Mouse (Mus musculus) R1 (cell line): Measurements from ENCODE around the gene Ercc5.
A peak's percentile ranks its signal among the peaks of the same experiment; 100 is the strongest.

Experiments used
- DNase-seq: peaks from one replicate; pipeline ENCODE4 v3.0.0-alpha.2; 2018; ENCODE audit warnings: low read depth, low spot score

The Ercc5 gene

DNA sequence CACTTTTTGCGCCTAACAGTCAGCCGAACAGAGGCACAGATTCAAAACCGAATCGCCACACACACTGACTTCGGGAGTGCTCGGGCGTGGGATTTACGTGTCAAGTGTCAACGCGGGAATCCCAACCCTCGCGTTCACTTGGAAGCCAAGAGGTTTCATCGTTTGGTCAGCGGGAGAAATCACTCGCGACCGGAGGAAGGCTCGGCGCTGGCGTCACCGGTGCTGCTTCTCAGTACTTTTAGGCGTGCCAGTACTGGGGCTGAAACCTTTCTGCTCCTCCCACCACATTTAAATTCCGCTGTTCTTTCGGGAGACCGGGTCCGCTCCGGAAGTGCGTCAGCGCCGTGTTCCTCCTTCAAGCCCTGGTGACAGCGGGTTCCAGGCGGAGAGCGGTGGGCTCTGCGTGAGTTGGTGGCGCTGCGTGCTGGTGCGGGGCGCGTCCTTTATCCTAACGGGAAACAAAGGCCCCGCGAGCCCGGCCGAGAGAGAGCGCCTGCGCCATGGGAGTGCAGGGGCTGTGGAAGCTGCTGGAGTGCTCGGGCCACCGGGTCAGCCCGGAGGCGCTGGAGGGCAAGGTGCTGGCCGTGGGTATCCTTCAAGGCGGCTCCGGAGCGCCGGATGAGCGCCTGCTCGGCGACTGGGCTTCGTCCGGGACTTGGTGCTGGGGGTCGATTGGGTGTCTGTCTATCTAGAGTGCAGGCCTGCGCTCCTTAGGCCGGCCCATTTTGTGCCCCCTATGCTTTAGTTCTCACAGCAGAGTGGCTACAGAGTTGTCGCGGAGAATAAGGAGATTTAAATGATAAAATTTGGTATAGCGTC is at the start of gene Ercc5:
Gene Ercc5, plus strand, starts transcription at position 182 of the 819 bp plus-strand sequence.
- DNase-seq = peak; percentile 95

DNA sequence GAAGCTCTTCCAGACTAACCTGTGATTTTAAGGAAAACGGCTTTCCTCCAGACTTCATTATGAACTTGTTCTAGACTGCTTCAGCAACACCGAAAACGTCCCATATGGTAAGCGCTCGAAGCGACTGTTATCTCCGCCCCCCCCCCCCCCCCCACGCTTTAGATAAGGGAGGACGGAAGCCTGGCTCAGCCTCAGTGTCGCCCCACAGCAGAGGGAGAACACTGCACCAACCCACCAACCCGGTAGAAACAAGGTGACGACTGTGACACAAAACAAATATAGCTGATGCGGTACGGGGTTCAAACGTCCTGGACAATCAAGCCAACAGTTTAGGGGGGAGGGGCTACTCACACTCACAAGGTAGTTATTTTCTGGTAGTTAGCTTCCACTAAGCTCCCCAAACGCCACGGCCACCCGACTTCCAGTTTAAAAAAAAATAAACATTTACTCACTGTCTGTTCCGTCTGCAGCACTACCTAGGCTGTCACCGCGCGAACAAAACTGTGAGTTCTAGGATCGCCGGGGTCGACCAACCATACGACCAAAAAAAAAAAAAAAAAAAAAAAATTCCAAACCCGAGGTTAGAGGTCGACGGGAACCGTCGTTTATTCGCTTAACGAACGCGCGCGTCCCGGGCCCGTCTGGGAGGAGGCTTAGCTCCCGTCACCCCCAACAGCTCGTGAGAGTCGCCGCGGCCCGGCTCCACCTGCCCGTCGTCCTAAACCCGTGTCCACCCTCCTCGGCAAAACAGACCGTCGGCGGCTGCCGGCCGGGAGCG is 45.9 kb upstream of the Ercc5 start:
- DNase-seq = peak; percentile 53

DNA sequence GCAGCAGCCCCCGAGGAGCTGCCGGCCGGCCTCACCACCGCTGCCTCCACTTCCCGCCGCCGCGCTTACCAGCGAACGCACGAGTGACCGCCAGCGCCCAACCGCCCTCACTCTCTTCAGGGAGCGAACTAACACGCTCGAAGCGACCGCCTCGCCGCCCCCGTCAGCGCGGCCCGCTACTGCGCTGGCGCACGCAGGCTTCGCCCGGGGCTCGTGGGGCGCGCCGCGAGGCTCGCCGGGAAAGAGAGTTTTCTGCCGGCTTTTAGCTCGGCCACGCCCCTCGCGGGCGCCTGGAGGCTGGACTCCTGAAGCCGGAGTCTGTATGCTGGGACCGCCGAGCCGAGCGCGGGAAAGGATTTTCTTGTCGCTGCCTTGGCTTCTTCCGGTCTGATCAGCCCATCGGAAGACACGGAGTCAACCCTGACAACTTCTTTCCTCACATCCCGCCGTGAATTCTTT is 45.3 kb upstream of the Ercc5 start, which contains the start of gene Tex30:
Gene Tex30, minus strand, starts transcription at position 183 of the 459 bp plus-strand sequence.
- peak; percentile 95 for DNase-seq

DNA sequence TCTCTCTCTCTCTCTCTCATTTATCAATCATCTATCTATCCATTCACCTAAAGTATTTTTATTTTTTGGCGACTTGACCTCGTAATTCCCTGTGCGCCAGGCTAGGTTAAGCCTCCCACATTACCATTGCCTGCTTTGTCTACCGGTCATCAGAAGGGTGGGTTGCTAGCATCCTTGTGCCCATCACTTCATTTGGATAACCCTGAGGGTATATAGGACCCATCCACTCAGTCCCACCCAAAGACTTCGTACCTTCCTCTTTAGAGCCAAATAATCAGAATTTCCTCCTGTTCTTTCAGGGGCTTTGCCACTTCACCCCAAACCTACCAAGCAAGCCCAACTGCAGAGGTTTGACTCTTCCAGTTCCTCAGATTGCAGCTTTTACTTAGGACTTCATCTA is 44.6 kb upstream of the Ercc5 start:
- DNase-seq = peak; percentile 23

DNA sequence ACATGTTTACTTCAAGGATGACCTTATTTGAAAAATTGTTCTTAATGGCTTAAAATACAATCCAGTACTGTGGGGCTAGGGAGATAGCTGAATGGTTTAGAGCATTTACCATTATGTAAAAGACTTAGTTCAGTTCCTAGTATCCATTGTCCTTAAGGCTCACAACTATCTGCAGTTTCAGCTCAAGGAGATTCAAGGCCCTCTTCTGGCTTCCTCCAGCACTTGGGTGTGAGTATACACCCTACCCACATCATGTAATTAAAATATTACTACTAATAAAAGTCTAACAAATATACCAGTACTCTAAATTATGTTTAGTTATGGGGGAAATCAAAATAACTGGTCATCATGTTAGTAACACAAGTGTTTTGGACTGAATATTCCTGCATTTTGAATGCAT is 30.0 kb upstream of the Ercc5 start:
- no peak for DNase-seq

DNA sequence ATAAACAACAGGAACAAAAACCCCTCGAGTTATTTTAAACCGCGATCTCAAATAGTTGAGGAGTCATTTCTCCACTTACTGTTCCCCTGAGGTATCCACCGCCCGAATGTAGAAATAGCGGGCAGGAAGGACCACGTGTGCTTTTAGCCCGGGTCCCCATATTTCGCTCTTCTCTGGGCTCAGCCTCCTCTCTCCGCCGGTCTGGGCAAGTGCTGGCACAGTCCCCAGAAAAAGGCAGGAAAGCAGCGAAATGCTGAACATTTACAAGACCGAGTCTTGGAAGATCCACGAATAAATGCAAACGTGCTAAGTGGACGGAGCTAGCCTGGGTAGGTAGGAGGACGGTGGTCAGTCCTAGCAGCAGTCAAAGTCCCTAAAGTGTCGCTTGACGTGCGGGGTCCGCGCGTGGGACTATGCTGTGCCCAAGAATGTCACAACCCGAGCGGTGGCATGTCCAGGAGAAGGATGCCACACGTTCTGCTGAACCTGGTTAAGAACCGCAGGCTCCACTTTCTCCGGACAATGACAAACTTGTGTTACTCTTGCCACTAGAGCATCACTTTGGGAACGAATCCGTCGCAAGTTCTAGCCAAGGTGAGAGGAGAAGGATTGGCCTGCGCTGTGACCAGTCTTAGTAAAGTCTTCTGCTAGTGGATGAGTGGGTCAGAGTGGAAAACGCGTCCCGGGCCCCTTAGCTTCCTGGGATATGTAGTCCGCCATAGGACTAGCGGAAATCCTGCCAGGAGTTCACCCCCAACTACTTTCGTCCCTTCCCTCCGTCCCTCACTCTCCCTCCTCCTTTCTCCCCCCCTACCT is 29.1 kb upstream of the Ercc5 start, which contains the start of the genes Kdelc1 and Bivm:
Gene Kdelc1, minus strand, starts transcription at position 570 of the 816 bp plus-strand sequence.
Gene Bivm, plus strand, starts transcription at position 719 of the 816 bp plus-strand sequence.
- DNase-seq = peak; percentile 98

DNA sequence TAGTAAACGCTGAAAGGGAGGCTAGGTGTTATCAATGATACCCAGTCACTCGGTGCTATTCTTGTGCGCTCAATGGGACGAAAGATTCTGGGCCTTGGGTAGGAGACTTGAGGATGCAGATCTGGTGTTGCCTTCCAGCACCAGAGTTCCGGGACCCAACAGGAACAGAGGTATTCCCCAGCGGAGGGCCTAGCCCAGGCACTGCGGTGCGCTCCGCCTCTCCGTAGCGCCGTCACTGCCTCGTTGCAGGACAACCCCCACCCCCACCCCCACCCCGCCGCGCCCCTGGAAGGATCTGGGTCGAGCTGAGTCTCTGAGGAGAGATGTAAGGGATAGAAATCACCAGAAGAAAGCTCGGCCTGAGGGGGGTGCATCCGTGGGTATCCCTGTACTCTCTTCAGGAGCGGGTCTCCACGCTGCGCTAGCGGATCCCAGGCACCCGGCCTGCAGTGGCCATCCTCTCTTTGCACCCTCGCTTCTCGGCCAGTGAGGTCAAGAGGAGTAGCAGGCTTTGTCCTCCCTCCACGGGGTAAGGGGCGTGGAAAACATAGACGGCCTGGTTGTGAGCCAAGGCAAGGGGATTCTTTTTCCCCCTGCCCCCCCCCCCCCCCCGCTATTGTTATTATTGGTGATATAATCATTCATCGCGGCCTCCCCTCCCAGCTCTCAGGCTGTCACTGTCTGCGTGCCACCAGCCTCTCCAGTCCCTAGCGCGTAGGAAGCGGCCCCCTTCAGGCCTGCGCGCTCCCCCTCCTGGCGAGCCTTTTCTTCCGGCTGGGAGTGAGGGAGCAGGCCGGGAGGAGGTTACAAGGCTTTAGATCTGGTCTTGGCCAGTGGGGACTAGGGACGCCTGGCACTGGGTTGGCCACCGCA is 28.1 kb upstream of the Ercc5 start:
- peak; percentile 82 for DNase-seq

DNA sequence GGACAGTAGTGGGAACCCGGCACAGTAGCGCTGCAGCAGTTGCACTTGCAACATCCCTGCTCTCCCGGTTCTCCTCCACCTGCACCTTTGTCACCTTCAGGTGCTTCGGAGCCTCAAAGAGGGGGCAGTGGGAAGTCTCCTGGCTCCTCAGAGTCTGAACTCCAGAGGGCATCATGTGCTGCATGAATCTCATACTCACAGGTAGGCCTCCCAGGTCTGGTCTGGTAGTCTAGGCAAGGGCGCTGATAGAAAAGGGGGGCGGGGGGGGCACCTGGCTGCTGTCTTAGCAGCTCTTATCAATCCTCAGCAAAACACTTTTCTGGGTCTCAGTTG is 27.5 kb upstream of the Ercc5 start:
- no peak for DNase-seq

DNA sequence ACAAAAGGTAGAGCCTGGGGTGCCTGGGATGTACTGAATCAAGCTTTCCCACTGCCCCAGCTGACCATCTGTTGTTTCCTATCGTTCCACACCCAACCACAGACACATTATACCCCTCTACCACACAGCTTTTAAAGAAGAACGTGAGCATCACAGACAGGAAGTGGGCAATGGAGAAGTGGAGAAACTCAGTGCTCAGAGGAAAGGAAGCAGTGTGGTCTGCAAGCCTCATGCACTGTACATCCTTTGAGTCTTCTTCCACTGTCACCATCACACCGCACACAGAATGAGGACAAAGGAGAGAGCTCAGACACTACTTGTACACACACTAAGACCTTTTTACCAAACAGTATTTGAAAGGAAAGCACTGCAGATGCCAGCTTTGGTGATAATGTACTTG is 25.3 kb upstream of the Ercc5 start:
- DNase-seq = no peak

DNA sequence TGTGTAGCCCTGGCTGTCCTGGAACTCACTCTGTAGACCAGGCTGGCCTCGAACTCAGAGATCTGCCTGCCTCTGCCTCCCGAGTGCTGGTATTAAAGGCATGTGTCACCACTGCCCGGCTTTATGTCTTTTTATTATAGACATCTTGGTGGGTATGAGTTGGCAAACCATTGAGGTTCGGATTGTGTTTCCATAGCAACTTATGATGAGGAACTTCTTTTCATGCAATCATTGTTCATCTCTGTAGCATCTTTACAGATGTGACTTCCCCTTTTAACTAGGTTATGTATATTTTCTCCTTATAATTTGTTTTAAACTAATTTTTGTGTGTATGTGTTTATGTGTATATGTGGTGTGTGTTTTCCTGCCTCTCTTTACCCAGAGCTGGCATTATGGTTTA is 22.0 kb upstream of the Ercc5 start:
- no peak for DNase-seq

DNA sequence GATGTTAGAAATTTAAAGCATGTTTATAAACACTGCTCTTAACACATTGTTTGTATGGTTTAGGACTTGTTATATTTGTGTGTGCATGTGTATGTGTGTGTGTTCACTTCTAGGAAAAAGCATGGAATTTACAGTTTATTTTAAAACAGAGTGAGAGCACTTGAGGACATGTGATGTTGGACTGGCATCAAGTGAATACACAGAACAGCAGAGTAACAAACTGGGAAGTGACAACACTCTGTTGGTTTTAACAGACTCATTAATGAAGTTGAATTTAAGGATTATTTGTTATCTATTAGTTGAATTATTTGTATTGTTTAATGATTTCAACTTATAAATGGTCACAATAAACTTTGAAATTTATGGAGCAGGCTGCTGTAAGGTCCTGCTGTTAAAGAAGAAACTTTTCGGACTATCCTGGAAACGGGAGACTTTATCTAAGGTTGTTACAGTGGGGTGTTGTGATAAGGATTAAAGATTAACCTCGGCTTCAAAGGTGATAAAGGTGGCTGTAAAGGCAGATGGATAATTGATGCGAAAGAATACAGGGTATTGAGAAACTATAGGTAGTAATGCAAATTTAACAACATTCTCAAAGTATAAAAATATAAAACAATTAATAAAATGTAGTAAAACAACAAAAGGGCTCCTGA is 17.5 kb upstream of the Ercc5 start:
- DNase-seq = no peak

DNA sequence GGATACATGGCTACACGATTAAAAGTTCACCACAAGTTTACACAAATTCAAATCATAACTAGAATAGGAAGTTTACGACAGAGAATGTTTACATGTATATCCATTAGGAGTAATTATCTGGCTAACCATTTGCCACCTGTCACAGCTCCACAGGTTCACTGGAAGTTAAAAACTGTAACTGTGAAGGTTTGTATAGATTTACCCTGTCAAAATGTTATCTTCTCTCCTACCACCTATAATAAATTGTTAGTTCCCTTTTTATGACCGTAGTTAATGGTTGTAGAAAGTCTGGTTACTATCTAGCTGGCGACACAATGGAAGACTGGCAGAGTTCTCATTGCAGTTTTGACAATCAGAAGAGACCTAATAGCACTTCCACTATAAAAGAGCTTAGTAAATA is 7.3 kb upstream of the Ercc5 start:
- no peak for DNase-seq

DNA sequence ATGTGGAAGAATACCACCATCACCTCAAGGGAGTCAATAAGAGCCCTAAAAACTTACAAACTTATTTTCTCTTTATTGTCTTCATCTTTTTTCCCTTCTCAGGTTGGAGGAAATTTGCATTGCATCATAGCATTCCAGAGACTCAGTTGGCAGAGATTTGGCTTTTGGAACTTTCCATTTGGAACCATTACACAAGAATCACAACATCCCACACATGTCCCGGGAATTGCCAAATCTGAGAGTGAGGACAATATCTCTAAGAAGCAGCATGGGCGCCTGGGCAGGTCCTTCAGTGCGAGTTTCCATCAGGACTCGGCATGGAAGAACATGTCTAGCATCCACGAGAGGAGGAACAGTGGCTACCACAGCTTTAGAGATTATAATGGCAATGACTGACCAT is 4.8 kb upstream of the Ercc5 start:
- DNase-seq = no peak

DNA sequence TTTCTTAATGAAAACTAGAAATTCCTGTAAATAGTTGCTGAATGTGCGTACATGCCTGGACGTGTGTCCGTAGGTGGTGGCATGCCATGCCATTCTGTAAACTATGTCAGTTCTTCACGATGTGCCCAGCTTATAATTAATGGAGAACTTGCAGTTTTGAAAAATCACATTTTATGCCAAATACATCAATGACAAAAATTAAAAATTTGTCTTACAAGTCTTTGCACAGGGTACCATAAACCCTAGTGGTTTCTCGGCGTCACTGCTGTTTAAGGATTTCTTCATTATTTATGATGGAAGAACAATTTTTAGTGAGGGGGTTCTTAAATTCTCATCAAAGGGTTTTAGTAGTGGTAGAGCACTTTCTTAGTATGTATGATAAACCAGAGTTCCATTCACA is 1.2 kb downstream of the Ercc5 start:
- peak; percentile 16 for DNase-seq

DNA sequence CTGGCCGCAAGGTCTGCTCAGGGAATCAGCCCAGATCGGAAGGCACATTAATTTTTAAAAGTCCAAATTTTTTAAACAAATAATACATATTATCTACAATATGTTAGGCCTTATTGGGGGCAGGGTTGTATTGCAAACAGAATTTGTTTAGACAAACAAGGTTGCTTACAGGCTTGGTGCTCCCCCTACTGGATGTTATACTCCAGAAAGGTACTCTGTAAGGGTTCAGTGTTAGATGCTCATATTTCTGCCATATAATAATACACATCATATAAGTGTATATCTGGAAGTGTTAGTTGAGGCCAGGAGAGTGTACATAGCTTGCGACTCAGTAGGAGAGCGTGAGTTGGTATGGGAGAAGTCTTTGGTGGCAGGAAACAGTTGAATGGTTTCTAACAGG is 7.7 kb downstream of the Ercc5 start:
- peak; percentile 28 for DNase-seq

DNA sequence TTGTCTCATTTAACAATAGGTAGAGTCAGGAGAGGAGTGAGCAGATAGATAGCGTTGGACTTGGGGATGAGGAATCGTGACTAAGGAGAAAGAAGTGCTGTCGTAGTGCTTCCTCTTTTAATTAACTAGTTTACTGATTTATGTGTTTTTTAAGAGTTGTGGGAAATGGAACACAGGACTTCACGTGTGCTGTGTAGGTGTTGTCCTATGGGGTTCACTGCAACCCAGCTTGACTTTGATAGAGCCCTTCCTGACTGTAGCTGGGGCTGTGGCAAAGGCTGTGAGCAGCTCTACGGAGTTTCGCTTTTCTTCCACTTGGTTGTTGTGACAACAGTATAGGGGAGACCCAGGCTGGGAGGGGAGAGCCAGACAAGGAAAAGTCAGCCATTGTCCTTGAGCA is 10.8 kb downstream of the Ercc5 start:
- DNase-seq = no peak

DNA sequence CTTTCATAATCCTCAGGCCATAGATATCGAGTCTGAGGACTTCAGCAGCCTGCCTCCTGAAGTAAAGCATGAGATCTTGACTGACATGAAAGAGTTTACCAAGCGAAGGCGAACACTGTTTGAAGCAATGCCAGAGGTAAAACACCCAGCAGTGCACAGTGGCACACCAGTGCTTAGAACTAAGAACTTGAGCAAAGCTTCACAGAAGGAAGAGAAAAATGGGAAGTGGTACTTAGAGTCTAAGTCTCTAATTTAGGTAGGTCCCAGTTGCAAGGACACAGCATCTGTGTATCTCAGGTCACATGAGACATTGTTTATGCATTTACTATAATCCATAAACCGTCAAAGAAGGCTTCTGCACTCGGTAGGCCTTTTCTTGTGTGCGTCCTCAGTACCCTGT is 14.3 kb downstream of the Ercc5 start:
- DNase-seq = no peak

DNA sequence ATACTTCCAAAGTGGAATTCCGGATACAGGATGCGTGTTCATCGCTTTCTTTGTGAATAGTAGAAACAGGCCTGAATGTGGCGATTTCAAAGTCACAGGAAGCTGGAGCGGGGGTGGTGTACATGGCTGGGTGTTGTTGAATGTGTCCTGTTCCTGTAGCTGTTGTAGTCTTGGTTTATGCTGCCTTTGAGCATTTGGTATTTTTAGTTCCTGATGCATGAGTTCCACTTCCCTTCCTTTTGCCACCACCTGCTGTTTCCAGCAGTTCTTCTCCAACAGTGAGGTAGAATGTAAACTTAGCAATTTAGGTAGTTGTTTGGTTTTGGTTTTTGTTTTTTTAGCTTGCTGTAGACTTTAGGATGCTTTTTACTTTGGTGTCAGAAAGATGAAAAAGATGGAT is 14.8 kb downstream of the Ercc5 start:
- DNase-seq = no peak

DNA sequence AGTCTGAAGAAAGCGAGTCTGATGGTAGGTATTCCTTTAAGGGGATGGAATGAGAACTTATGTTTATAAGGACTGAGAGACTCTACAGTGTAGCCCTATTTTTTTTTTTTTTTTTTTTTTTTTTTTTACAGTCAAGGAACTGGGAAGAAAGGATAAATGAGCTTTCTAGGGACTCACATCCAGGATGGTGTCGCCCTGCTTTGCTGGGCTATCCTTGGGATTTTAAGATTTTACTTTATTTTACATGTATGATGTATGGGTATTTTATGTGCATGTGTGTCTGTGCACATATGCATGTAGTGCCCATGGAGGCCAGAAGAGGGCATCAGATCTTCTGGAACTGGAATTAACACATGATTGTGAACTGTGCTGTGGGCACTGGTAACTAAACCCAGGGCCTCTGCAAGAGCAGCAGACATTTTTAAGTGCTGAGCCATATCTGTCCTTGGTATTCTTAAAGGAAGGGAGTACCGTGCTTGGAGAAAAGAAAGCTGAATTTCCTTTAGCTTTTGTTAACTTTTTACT is 20.4 kb downstream of the Ercc5 start:
- peak; percentile 67 for DNase-seq

DNA sequence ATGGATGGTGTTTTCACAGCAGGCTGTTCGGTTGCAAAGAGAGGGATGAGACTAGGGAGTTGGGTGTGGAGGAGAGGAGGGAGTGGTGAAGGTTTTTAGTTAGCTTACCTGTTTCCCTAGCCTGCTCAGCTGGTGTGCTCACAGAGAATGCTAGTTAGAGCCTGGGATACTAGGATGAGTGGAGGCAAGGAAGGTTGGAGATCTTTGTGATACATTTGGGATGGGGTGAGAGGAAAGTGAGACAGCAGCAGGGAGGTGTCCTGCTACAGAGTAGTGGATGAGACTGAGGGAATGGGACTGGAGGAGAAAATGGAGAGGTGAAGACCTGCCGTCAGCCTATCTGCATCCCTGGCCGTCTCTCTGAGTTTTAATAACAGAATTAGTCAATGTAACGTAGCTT is 25.1 kb downstream of the Ercc5 start:
- no peak for DNase-seq
